Mouse (Mus musculus) limb, embryonic 14.5 days (tissue): Measurements from ENCODE around the gene Nmrk1. TPM values are rescaled to one million over a fixed set of nuclear protein-coding genes. Genes with fewer than 3 reads are reported as not detected.
A peak's percentile ranks its signal among the peaks of the same experiment; 100 is the strongest.

Experiments
- ATAC-seq: fragments of 200-750 bp; cut with Nextera tagmentation; 2 replicates; pipeline ENCODE4 v1.8.0; 2017; ENCODE audit warnings: low read depth, moderate number of reproducible peaks, moderate TSS enrichment; ENCODE audit not compliant: low FRiP score
- DNase-seq: peaks from one replicate; pipeline ENCODE4 v3.0.0-alpha.2; 2015; ENCODE audit warnings: low spot score
- H3K27ac ChIP-seq: fragments of 300-500 bp; sonication (generic); replicated peaks from 2 replicates; pipeline ENCODE4 v1.5.1; 2014; ENCODE audit warnings: low read depth, mild to moderate bottlenecking, low read length, moderate library complexity, mixed read lengths
- H3K27me3 ChIP-seq: fragments of 300-500 bp; sonication (generic); 2 replicates; pipeline ENCODE4 v1.6.1; 2014; ENCODE audit warnings: low read length, mixed read lengths; ENCODE audit not compliant: control insufficient read depth, insufficient read depth
- H3K36me3 ChIP-seq: fragments of 300-500 bp; sonication (generic); 2 replicates; pipeline ENCODE4 v1.6.1; 2014; ENCODE audit warnings: mild to moderate bottlenecking, low read length, moderate library complexity, mixed read lengths; ENCODE audit not compliant: control insufficient read depth, insufficient read depth
- H3K4me1 ChIP-seq: fragments of 300-500 bp; sonication (generic); 2 replicates; pipeline ENCODE4 v1.6.1; 2014; ENCODE audit warnings: antibody characterized with exemption, low read length, mixed read lengths; ENCODE audit not compliant: control insufficient read depth, insufficient read depth
- H3K4me2 ChIP-seq: fragments of 300-500 bp; sonication (generic); replicated peaks from 2 replicates; pipeline ENCODE4 v1.6.1; 2014; ENCODE audit warnings: low read depth, mild to moderate bottlenecking, low read length, moderate library complexity; ENCODE audit not compliant: severe bottlenecking
- H3K4me3 ChIP-seq: fragments of 300-500 bp; sonication (generic); replicated peaks from 2 replicates; pipeline ENCODE4 v1.5.1; 2014; ENCODE audit warnings: low read length
- H3K9ac ChIP-seq: fragments of 300-500 bp; sonication (generic); 2 replicates; pipeline ENCODE4 v1.6.1; 2014; ENCODE audit warnings: mild to moderate bottlenecking, low read depth, low read length, moderate library complexity; ENCODE audit not compliant: severe bottlenecking
- H3K9me3 ChIP-seq: fragments of 300-500 bp; sonication (generic); 2 replicates; pipeline ENCODE4 v1.6.1; 2016; ENCODE audit warnings: low read length; ENCODE audit not compliant: control insufficient read depth
- POLR2A ChIP-seq: fragments of 200-500 bp; IDR thresholded peaks from 2 replicates; pipeline ENCODE4 v1.8.0; 2012; ENCODE audit warnings: inconsistent platforms, mild to moderate bottlenecking, moderate library complexity, borderline replicate concordance; ENCODE audit not compliant: insufficient read depth, insufficient read length; ENCODE audit errors: extremely low read depth
- WGBS: fragments of 180-500 bp; shearing (Covaris S2); extraction: QIAGEN DNeasy Blood & Tissue Kit; methylation state at CpG from one replicate; pipeline ENCODE4 v1.1.7; 2014; 5-methylcytosine and 5-hydroxymethylcytosine counted together
- polyA plus RNA-seq, 2 experiments: library from polyadenylated mRNA; depleted of rRNA in 1 of 2; stranded (reverse) in 1 of 2; unstranded in 1 of 2; fragments of >200 nt; fragmentation: Nextera tagmentation in 1 of 2; extraction: Ambion mirVana in 1 of 2; gene quantifications; 2 replicates each; pipeline versions ENCODE4 v1.2.1 to v1.2.3; 2012 to 2014

The Nmrk1 gene
- polyA plus RNA-seq, 2 experiments: 12.4 to 13.6 TPM

DNA sequence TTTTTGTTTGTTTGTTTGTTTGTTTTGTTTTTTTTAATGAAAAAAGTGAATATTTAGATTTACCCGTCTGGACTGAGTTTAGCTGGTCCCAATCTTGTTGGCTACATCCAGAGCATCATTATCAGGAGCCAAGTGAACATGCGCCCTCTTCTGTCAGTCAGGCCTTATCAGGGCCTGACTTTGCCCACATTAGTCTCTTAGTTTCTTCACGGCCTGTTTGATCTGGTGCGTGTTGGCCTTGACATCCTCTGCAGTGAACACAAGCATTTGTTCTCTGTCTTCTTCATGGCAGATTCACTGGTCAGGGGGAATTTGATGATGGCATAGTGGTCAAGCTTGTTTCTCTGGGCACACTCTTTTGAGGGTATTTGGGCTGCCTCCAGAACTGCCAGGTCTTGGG lies 50.4 kb downstream of the Nmrk1 start:
- 87% methylated on average over 4 of the region's 4 CpGs for WGBS
- TF ChIP-seq POLR2A: no peak
- Histone ChIP-seq H3K9me3 (no peaks in the 10 kb centered on the region), H3K4me1 (no peaks in the 10 kb centered on the region), H3K27me3 (no peaks in the 10 kb centered on the region), H3K4me2 (no peak overlapping the region), H3K27ac (no peak overlapping the region), H3K36me3 (peaks cover 12% of the 10 kb centered on the region), H3K4me3 (no peak overlapping the region), H3K9ac (no peak overlapping the region)
- DNase-seq (no peak), ATAC-seq (no peak)

GRCm38 (mm10) chr19:18687556-18687955 lies 55.8 kb downstream of the Nmrk1 start:
- H3K27me3 ChIP-seq: no peaks in the 10 kb centered on the region
- no peaks in the 10 kb centered on the region for H3K4me1 ChIP-seq
- H3K9me3 ChIP-seq: no peaks in the 10 kb centered on the region
- TF ChIP-seq POLR2A: no peak
- H3K27ac ChIP-seq: no peak overlapping the region
- peaks cover 8% of the 10 kb centered on the region; the same call in 1 of the 2 replicates for H3K36me3 ChIP-seq
- no peak overlapping the region for H3K9ac ChIP-seq
- WGBS: 74% methylated on average over 3 of the region's 3 CpGs
- H3K4me2 ChIP-seq: no peak overlapping the region
- H3K4me3 ChIP-seq: no peak overlapping the region
- no peak; the same call in 1 of the 2 replicates for ATAC-seq
- DNase-seq: peak; percentile 58

DNA sequence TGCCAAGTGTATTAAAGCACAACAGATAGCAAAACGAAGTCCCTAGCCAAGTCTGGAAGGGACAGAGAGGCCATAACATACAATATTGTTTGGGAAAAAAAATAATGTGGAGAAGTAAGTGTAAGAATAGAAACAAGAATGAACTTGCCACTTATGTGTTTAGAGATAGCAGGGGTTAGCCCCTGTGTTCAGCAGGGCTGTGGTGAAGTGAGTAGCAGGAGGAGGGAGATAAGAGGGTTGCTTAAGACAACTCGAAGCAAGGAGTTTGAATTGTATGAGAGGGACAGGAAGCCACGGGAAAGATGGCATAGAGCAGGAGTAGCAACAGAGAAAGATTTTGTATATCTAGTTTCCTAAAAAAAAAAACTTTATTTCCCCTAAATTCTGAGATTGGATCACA lies 60.4 kb downstream of the Nmrk1 start:
- no peak for ATAC-seq
- H3K27me3 ChIP-seq: no peaks in the 10 kb centered on the region
- no peak overlapping the region for H3K4me3 ChIP-seq
- TF ChIP-seq POLR2A: no peak
- H3K9ac ChIP-seq: no peak overlapping the region
- DNase-seq: no peak
- H3K4me1 ChIP-seq: no peaks in the 10 kb centered on the region
- H3K27ac ChIP-seq: no peak overlapping the region
- 84% methylated on average over 3 of the region's 3 CpGs for WGBS
- H3K9me3 ChIP-seq: no peaks in the 10 kb centered on the region
- peaks cover 23% of the 10 kb centered on the region for H3K36me3 ChIP-seq
- H3K4me2 ChIP-seq: no peak overlapping the region

- 89% methylated on average over 2 of the region's 2 CpGs for whole genome bisulfite sequencing
- Histone ChIP-seq H3K9me3 (no peaks in the 10 kb centered on the region), H3K27me3 (no peaks in the 10 kb centered on the region), H3K9ac (no peak overlapping the region), H3K27ac (no peak overlapping the region), H3K36me3 (peaks cover 24% of the 10 kb centered on the region), H3K4me1 (no peaks in the 10 kb centered on the region), H3K4me3 (no peak overlapping the region), H3K4me2 (no peak overlapping the region)
- DNase-seq: no peak
- no peak for ATAC-seq
- no peak for TF ChIP-seq POLR2A
Measured at GRCm38 (mm10) chr19:18692768-18693167, 61.0 kb downstream of the Nmrk1 start.

GRCm38 (mm10) chr19:18695116-18695515 lies 63.4 kb downstream of the Nmrk1 start:
- H3K4me1 ChIP-seq: no peaks in the 10 kb centered on the region
- no peak overlapping the region for H3K9ac ChIP-seq
- no peaks in the 10 kb centered on the region for H3K9me3 ChIP-seq
- peaks cover 32% of the 10 kb centered on the region for H3K36me3 ChIP-seq
- no peak overlapping the region for H3K4me2 ChIP-seq
- TF ChIP-seq POLR2A: no peak
- 94% methylated on average over 3 of the region's 3 CpGs for WGBS
- H3K27ac ChIP-seq: no peak overlapping the region
- ATAC-seq: no peak
- DNase-seq: no peak
- no peaks in the 10 kb centered on the region for H3K27me3 ChIP-seq
- no peak overlapping the region for H3K4me3 ChIP-seq

GRCm38 (mm10) chr19:18695552-18695951 lies 63.8 kb downstream of the Nmrk1 start:
- DNase-seq (no peak), ATAC-seq (no peak)
- Histone ChIP-seq H3K9ac (no peak overlapping the region), H3K27ac (no peak overlapping the region), H3K4me3 (no peak overlapping the region), H3K9me3 (no peaks in the 10 kb centered on the region), H3K36me3 (peaks cover 37% of the 10 kb centered on the region), H3K4me2 (no peak overlapping the region), H3K27me3 (no peaks in the 10 kb centered on the region), H3K4me1 (no peaks in the 10 kb centered on the region)
- TF ChIP-seq POLR2A: no peak
- WGBS: 89% methylated on average over 1 of the region's 1 CpGs

Other genes starting within 250 kb of the Nmrk1 start
- 40.2 and 51.6 TPM in 2 replicates for gene Ostf1, start 127 bp upstream of the Nmrk1 start, polyA plus RNA-seq (2012; rRNA removed)
- gene Ostf1, start 127 bp upstream of the Nmrk1 start, polyA plus RNA-seq (2014; fragmentation: Nextera tagmentation; extraction: Ambion mirVana): 99.1 and 108 TPM in 2 replicates
- 15.5 and 17.2 TPM in 2 replicates for gene Carnmt1, start 38.8 kb downstream of the Nmrk1 start, polyA plus RNA-seq (2012; rRNA removed)
- 39.7 and 46.5 TPM in 2 replicates for gene Carnmt1, start 38.8 kb downstream of the Nmrk1 start, polyA plus RNA-seq (2014; fragmentation: Nextera tagmentation; extraction: Ambion mirVana)
- 24.8 and 28.9 TPM in 2 replicates for gene D030056L22Rik, start 81.2 kb downstream of the Nmrk1 start, polyA plus RNA-seq (2012; rRNA removed)
- 25.8 and 26.7 TPM in 2 replicates for gene D030056L22Rik, start 81.2 kb downstream of the Nmrk1 start, polyA plus RNA-seq (2014; fragmentation: Nextera tagmentation; extraction: Ambion mirVana)
- 0.32 and 0.36 TPM in 2 replicates for gene Trpm6, start 118.0 kb downstream of the Nmrk1 start, polyA plus RNA-seq (2012; rRNA removed)
- gene Trpm6, start 118.0 kb downstream of the Nmrk1 start, polyA plus RNA-seq (2014; fragmentation: Nextera tagmentation; extraction: Ambion mirVana): 0.32 and 0.34 TPM in 2 replicates